Mouse (Mus musculus): ENCODE results near the gene Cald1.

The Cald1 gene

GRCm38 (mm10) chr6:34674416-34674815 is 76.1 kb downstream of the Cald1 start:
- no peak for DNase-seq

GRCm38 (mm10) chr6:34674897-34675296 is 76.6 kb downstream of the Cald1 start:
- no peak for DNase-seq

GRCm38 (mm10) chr6:34682126-34682525 is 83.8 kb downstream of the Cald1 start:
- DNase-seq: no peak

- no peak for DNase-seq
These were observed 86.6 kb downstream of the Cald1 start for GRCm38 (mm10) chr6:34684886-34685285.

GRCm38 (mm10) chr6:34688971-34689370 is 90.7 kb downstream of the Cald1 start:
- DNase-seq: no peak

GRCm38 (mm10) chr6:34691416-34691815 is 93.1 kb downstream of the Cald1 start:
- no peak for DNase-seq

GRCm38 (mm10) chr6:34694096-34694495 is 95.8 kb downstream of the Cald1 start:
- no peak for DNase-seq

GRCm38 (mm10) chr6:34703421-34704120 is 105.3 kb downstream of the Cald1 start:
- no peak for DNase-seq

- DNase-seq: no peak
These were observed 109.2 kb downstream of the Cald1 start for GRCm38 (mm10) chr6:34707521-34707920.

GRCm38 (mm10) chr6:34708650-34709265 is 110.5 kb downstream of the Cald1 start:
- no peak for DNase-seq

- DNase-seq: no peak
These were observed 111.0 kb downstream of the Cald1 start for GRCm38 (mm10) chr6:34709289-34709688.

- no peak for DNase-seq
These were observed 111.8 kb downstream of the Cald1 start for GRCm38 (mm10) chr6:34709946-34710682.

- no peak for DNase-seq
These were observed 112.5 kb downstream of the Cald1 start for GRCm38 (mm10) chr6:34710848-34711247.

- DNase-seq: no peak
These were observed 113.3 kb downstream of the Cald1 start for GRCm38 (mm10) chr6:34711620-34712019.

GRCm38 (mm10) chr6:34713169-34713568 is 114.9 kb downstream of the Cald1 start:
- DNase-seq: no peak

- DNase-seq: no peak
These were observed 115.5 kb downstream of the Cald1 start for GRCm38 (mm10) chr6:34713777-34714176.

- no peak for DNase-seq
These were observed 116.3 kb downstream of the Cald1 start for GRCm38 (mm10) chr6:34714612-34715011.

GRCm38 (mm10) chr6:34716206-34716887 is 118.0 kb downstream of the Cald1 start:
- DNase-seq: no peak

GRCm38 (mm10) chr6:34716888-34717635 is 118.8 kb downstream of the Cald1 start:
- no peak for DNase-seq

- no peak for DNase-seq
These were observed 119.4 kb downstream of the Cald1 start for GRCm38 (mm10) chr6:34717651-34718050.

- DNase-seq: no peak
These were observed 120.9 kb downstream of the Cald1 start for GRCm38 (mm10) chr6:34719141-34719680.

- DNase-seq: no peak
These were observed 122.1 kb downstream of the Cald1 start for GRCm38 (mm10) chr6:34720447-34720846.
